Mouse (Mus musculus) common myeloid progenitor, adult 5-6 weeks (primary cell): ENCODE results near the gene Sfta2. TPM values are rescaled to one million over a fixed set of nuclear protein-coding genes. Genes with fewer than 3 reads are reported as not detected.

Experiments
- total RNA-seq: library from RNA; stranded (forward); fragments of 200-1000, 187-1606 nt; gene quantifications from 2 replicates; pipeline ENCODE4 v1.2.3, GENCODE M21; 2017

Sfta2 gene
- total RNA-seq, 1 experiment from 2014 or later = not detected

Other genes with a start within 250 kb of the Sfta2 start
- gene H2-Q4, start 221.9 kb upstream of the Sfta2 start, total RNA-seq = 53.3 and 55.3 TPM in 2 replicates
- gene H2-Q6, start 176.7 kb upstream of the Sfta2 start, total RNA-seq = 78.6 and 82.7 TPM in 2 replicates
- 68.1 and 79.8 TPM in 2 replicates for gene H2-Q7, start 162.4 kb upstream of the Sfta2 start, total RNA-seq
- gene H2-Q10, start 131.5 kb upstream of the Sfta2 start, total RNA-seq = 0.37 TPM in 1 of 2 replicates, not detected in the other
- not detected in 2 replicates for gene Pou5f1, start 95.5 kb upstream of the Sfta2 start, total RNA-seq
- 10.5 and 10.9 TPM in 2 replicates for gene Tcf19, start 84.7 kb upstream of the Sfta2 start, total RNA-seq
- 9.5 and 11.2 TPM in 2 replicates for gene Cchcr1, start 84.4 kb upstream of the Sfta2 start, total RNA-seq
- gene Psors1c2, start 68.3 kb upstream of the Sfta2 start, total RNA-seq = not detected in 2 replicates
- gene Cdsn, start 49.4 kb upstream of the Sfta2 start, total RNA-seq = not detected in 2 replicates
- not detected in 2 replicates for gene 2300002M23Rik, start 34.1 kb upstream of the Sfta2 start, total RNA-seq
- not detected in 2 replicates for gene Gm9573, start 25.1 kb downstream of the Sfta2 start, total RNA-seq
- not detected in 2 replicates for gene Mucl3, start 42.1 kb downstream of the Sfta2 start, total RNA-seq
- 13.2 and 44.4 TPM in 2 replicates for gene Vars2, start 66.0 kb downstream of the Sfta2 start, total RNA-seq
- 16.5 and 23.3 TPM in 2 replicates for gene Gtf2h4, start 72.2 kb downstream of the Sfta2 start, total RNA-seq
- gene Ddr1, start 103.1 kb downstream of the Sfta2 start, total RNA-seq = not detected in 2 replicates
- 66.9 and 67.4 TPM in 2 replicates for gene Ier3, start 220.1 kb downstream of the Sfta2 start, total RNA-seq
- 62.8 and 68.5 TPM in 2 replicates for gene Flot1, start 221.7 kb downstream of the Sfta2 start, total RNA-seq
- 922 and 1,068 TPM in 2 replicates for gene Tubb5, start 236.8 kb downstream of the Sfta2 start, total RNA-seq
- 27.0 and 39.0 TPM in 2 replicates for gene Mdc1, start 240.0 kb downstream of the Sfta2 start, total RNA-seq